Mouse (Mus musculus) MEL (cell line): ENCODE measurements around the gene Tubg1. TPM values are rescaled to one million over a fixed set of nuclear protein-coding genes. Genes with fewer than 3 reads are reported as not detected.

Experiments
- DNase-seq: peaks from one replicate; pipeline ENCODE4 v3.0.0; 2011; ENCODE audit warnings: low read depth, low spot score
- H3K27ac ChIP-seq: 2 replicates; pipeline ENCODE4 v1.5.1; 2012; ENCODE audit warnings: low read depth, mild to moderate bottlenecking, control low read depth, low read length, moderate library complexity; ENCODE audit not compliant: control insufficient read depth
- H3K27me3 ChIP-seq, 2 experiments: fragments of 150-350 bp in 1 of 2; sonication (generic) in 1 of 2; 2 replicates each; pipeline ENCODE4 v1.6.1; 2012; ENCODE audit warnings: low read length in 2 of 2, mild to moderate bottlenecking in 2 of 2, improper control_type of control experiment in 1 of 2, moderate library complexity in 1 of 2; ENCODE audit not compliant: insufficient read depth in 2 of 2, control insufficient read depth in 1 of 2
- H3K36me3 ChIP-seq, 2 experiments: 2 replicates each; pipeline ENCODE4 v1.6.1; 2012 to 2014; ENCODE audit warnings: low read length in 2 of 2, improper control_type of control experiment in 1 of 2, inconsistent platforms in 1 of 2, mild to moderate bottlenecking in 1 of 2; ENCODE audit not compliant: insufficient read depth in 2 of 2, control insufficient read depth in 1 of 2
- H3K4me1 ChIP-seq, 2 experiments: fragments of 150-350 bp in 1 of 2; sonication (generic) in 1 of 2; 2 replicates each; pipeline ENCODE4 v1.6.1; 2012; ENCODE audit warnings: low read length in 2 of 2, improper control_type of control experiment in 1 of 2, mild to moderate bottlenecking in 1 of 2; ENCODE audit not compliant: insufficient read depth in 2 of 2, control insufficient read depth in 1 of 2
- H3K4me3 ChIP-seq, 2 experiments: fragments of 150-350 bp in 1 of 2; sonication (generic) in 1 of 2; 2 replicates each; pipeline ENCODE4 v1.5.1; 2012; ENCODE audit warnings: low read depth in 2 of 2, low read length in 2 of 2, mild to moderate bottlenecking in 2 of 2, moderate library complexity in 2 of 2, control low read depth in 1 of 2, improper control_type of control experiment in 1 of 2; ENCODE audit not compliant: control insufficient read depth in 1 of 2, insufficient read depth in 1 of 2
- H3K79me2 ChIP-seq: 2 replicates; pipeline ENCODE4 v1.6.1; 2012; ENCODE audit warnings: mild to moderate bottlenecking, low read length, moderate library complexity; ENCODE audit not compliant: control insufficient read depth, poor library complexity, insufficient read depth
- H3K9ac ChIP-seq: 2 replicates; pipeline ENCODE4 v1.6.1; 2012; ENCODE audit warnings: low read depth, mild to moderate bottlenecking, control low read depth, low read length, moderate library complexity; ENCODE audit not compliant: control insufficient read depth, poor library complexity, severe bottlenecking
- H3K9me3 ChIP-seq: fragments of 150-350 bp; sonication (generic); replicated peaks from 2 replicates; pipeline ENCODE4 v1.6.1; 2012; ENCODE audit warnings: mild to moderate bottlenecking, low read length, improper control_type of control experiment, moderate library complexity; ENCODE audit not compliant: insufficient read depth
- CHD1 ChIP-seq: IDR thresholded peaks from 2 replicates; pipeline ENCODE4 v1.6.1; 2012; ENCODE audit warnings: low read depth, mild to moderate bottlenecking, inconsistent platforms, low read length, improper control_type of control experiment
- CTCF ChIP-seq, 3 experiments: IDR thresholded peaks in 2 of 3; conservative IDR thresholded peaks in 1 of 3; 2 replicates each; pipeline ENCODE4 v1.5.1; 2011 to 2012; ENCODE audit warnings: low read length in 3 of 3, low read depth in 2 of 3, mild to moderate bottlenecking in 2 of 3, improper control_type of control experiment in 1 of 3, inconsistent platforms in 1 of 3, mixed read lengths in 1 of 3, moderate library complexity in 1 of 3; ENCODE audit not compliant: control insufficient read depth in 1 of 3, insufficient read depth in 1 of 3, poor library complexity in 1 of 3, severe bottlenecking in 1 of 3
- ELF1 ChIP-seq: IDR thresholded peaks from 2 replicates; pipeline ENCODE4 v1.6.1; 2014; ENCODE audit warnings: low read depth, mild to moderate bottlenecking, inconsistent platforms, low read length, improper control_type of control experiment, moderate library complexity
- EP300 ChIP-seq, 2 experiments: IDR thresholded peaks; 2 replicates each; pipeline ENCODE4 v1.6.1; 2011; ENCODE audit warnings: improper control_type of control experiment in 2 of 2, low read length in 2 of 2, low read depth in 1 of 2, mild to moderate bottlenecking in 1 of 2
- GABPA ChIP-seq: IDR thresholded peaks from 2 replicates; pipeline ENCODE4 v1.6.1; 2012; ENCODE audit warnings: low read depth, mild to moderate bottlenecking, inconsistent platforms, low read length, improper control_type of control experiment, moderate library complexity
- HCFC1 ChIP-seq: IDR thresholded peaks from 2 replicates; pipeline ENCODE4 v1.6.1; 2012; ENCODE audit warnings: low read depth, mild to moderate bottlenecking, inconsistent platforms, low read length, improper control_type of control experiment, moderate library complexity
- JUND ChIP-seq: IDR thresholded peaks from 2 replicates; pipeline ENCODE4 v1.6.1; 2011; ENCODE audit warnings: low read depth, mild to moderate bottlenecking, improper control_type of control experiment, low read length
- MAFK ChIP-seq: IDR thresholded peaks from 2 replicates; pipeline ENCODE4 v1.6.1; 2011; ENCODE audit warnings: low read depth, mild to moderate bottlenecking, low read length, improper control_type of control experiment, borderline replicate concordance
- MAX ChIP-seq: IDR thresholded peaks from 2 replicates; pipeline ENCODE4 v1.6.1; 2011; ENCODE audit warnings: low read length, improper control_type of control experiment
- MEF2A ChIP-seq: IDR thresholded peaks from 2 replicates; pipeline ENCODE4 v1.6.1; 2014; ENCODE audit warnings: low read depth, mild to moderate bottlenecking, inconsistent platforms, low read length, improper control_type of control experiment; ENCODE audit not compliant: poor library complexity, insufficient replicate concordance, severe bottlenecking; ENCODE audit errors: extremely low read depth
- MXI1 ChIP-seq: IDR thresholded peaks from 2 replicates; pipeline ENCODE4 v1.6.1; 2011; ENCODE audit warnings: mild to moderate bottlenecking, low read depth, low read length, improper control_type of control experiment
- MYB ChIP-seq: IDR thresholded peaks from 2 replicates; pipeline ENCODE4 v1.6.1; 2011; ENCODE audit warnings: mild to moderate bottlenecking, low read depth, low read length, improper control_type of control experiment
- NELFE ChIP-seq: IDR thresholded peaks from 2 replicates; pipeline ENCODE4 v1.6.1; 2011; ENCODE audit warnings: low read depth, low read length, improper control_type of control experiment
- POLR2A ChIP-seq, 2 experiments: IDR thresholded peaks; 2 replicates each; pipeline ENCODE4 v1.6.1; 2011 to 2012; ENCODE audit warnings: low read length in 2 of 2, mild to moderate bottlenecking in 2 of 2, control low read depth in 1 of 2, improper control_type of control experiment in 1 of 2, low read depth in 1 of 2, moderate library complexity in 1 of 2; ENCODE audit not compliant: control insufficient read depth in 1 of 2, insufficient read depth in 1 of 2, poor library complexity in 1 of 2
- POLR2AphosphoS2 ChIP-seq: IDR thresholded peaks from 2 replicates; pipeline ENCODE4 v1.6.1; 2011; ENCODE audit warnings: low read length, improper control_type of control experiment
- POLR2AphosphoS5 ChIP-seq: IDR thresholded peaks from 2 replicates; pipeline ENCODE4 v1.6.1; 2012; ENCODE audit warnings: low read depth, borderline replicate concordance, mild to moderate bottlenecking, inconsistent platforms, low read length, moderate library complexity, mixed read lengths
- RAD21 ChIP-seq: IDR thresholded peaks from 2 replicates; pipeline ENCODE4 v1.6.1; 2011; ENCODE audit warnings: mild to moderate bottlenecking, low read depth, low read length, improper control_type of control experiment
- RCOR1 ChIP-seq: IDR thresholded peaks from 2 replicates; pipeline ENCODE4 v1.6.1; 2012; ENCODE audit warnings: low read depth, mild to moderate bottlenecking, inconsistent platforms, low read length, improper control_type of control experiment
- UBTF ChIP-seq: IDR thresholded peaks from 2 replicates; pipeline ENCODE4 v1.6.1; 2012; ENCODE audit warnings: low read depth, mild to moderate bottlenecking, inconsistent platforms, low read length, improper control_type of control experiment, moderate library complexity, borderline replicate concordance; ENCODE audit not compliant: insufficient read depth
- USF1 ChIP-seq: IDR thresholded peaks from 2 replicates; pipeline ENCODE4 v1.6.1; 2014; ENCODE audit warnings: low read depth, mild to moderate bottlenecking, inconsistent platforms, low read length, improper control_type of control experiment, moderate library complexity
- ZKSCAN1 ChIP-seq: IDR thresholded peaks from 2 replicates; pipeline ENCODE4 v1.6.1; 2012; ENCODE audit warnings: low read depth, mild to moderate bottlenecking, inconsistent platforms, low read length, improper control_type of control experiment, moderate library complexity
- ZNF384 ChIP-seq: IDR thresholded peaks from 2 replicates; pipeline ENCODE4 v1.6.1; 2012; ENCODE audit warnings: low read depth, mild to moderate bottlenecking, inconsistent platforms, low read length, improper control_type of control experiment
- polyA plus RNA-seq, 2 experiments: library from polyadenylated mRNA; stranded (reverse) in 1 of 2; unstranded in 1 of 2; fragments of >175 nt in 1 of 2; fragments of >200 nt in 1 of 2; gene quantifications; 2 replicates each; pipeline versions ENCODE4 v1.2.1 to v1.2.4; 2012; ENCODE audit warnings: low replicate concordance in 2 of 2, low read depth in 1 of 2; ENCODE audit not compliant: insufficient read length in 2 of 2, insufficient read depth in 1 of 2, missing spikeins in 1 of 2
- total RNA-seq: library from RNA; depleted of rRNA; stranded (reverse); fragments of 300-350 nt; gene quantifications from 2 replicates; pipeline ENCODE4 v1.2.3, GENCODE M21; 2012

Gene Tubg1
- total and polyA plus RNA-seq, 3 experiments: 60.0 to 183 (median 125) TPM

- peaks cover 0 to 6% of the 10 kb centered on the region in 2 experiments; a peak in 2 of 4 replicates for H3K36me3 ChIP-seq
- H3K79me2 ChIP-seq: no peaks in the 10 kb centered on the region; the same call in 1 of the 2 replicates
- H3K9ac ChIP-seq: no peak overlapping the region
- H3K9me3 ChIP-seq: no peaks in the 10 kb centered on the region
- peaks cover 0 to 19% of the 10 kb centered on the region in 2 experiments; a peak in 2 of 4 replicates for H3K4me1 ChIP-seq
- TF ChIP-seq HCFC1 (no peak), ZKSCAN1 (no peak), POLR2A (IDR thresholded peaks at IDR 0.05; ENCODE audit: control insufficient read depth in 1 of 2, insufficient read depth in 1 of 2, low read depth in 1 of 2, low read length in 2 of 2, poor library complexity in 1 of 2) (no peak), MEF2A (no peak), MAX (no peak), RCOR1 (no peak), POLR2AphosphoS2 (no peak), JUND (no peak), MXI1 (no peak), GABPA (no peak), UBTF (no peak), USF1 (no peak), RAD21 (no peak), ZNF384 (no peak), NELFE (no peak), CTCF (IDR thresholded peaks at IDR 0.05 in 2 of 3, conservative IDR thresholded peaks at IDR 0.05 in 1 of 3; ENCODE audit: control insufficient read depth in 1 of 3, insufficient read depth in 1 of 3, low read depth in 2 of 3, low read length in 3 of 3, poor library complexity in 1 of 3, severe bottlenecking in 1 of 3) (no peak), CHD1 (no peak)
- no peak for DNase-seq
- no peak overlapping the region for H3K4me3 ChIP-seq
- H3K27me3 ChIP-seq: peaks cover 0 to 2% of the 10 kb centered on the region in 2 experiments; a peak in 2 of 4 replicates
- H3K27ac ChIP-seq: no peak overlapping the region
These were observed 48.7 kb downstream of the Tubg1 start for GRCm38 (mm10) chr11:101168301-101168980.

GRCm38 (mm10) chr11:101169301-101170107, 49.8 kb downstream of the Tubg1 start:
- peaks cover 0 to 6% of the 10 kb centered on the region in 2 experiments; a peak in 2 of 4 replicates for H3K36me3 ChIP-seq
- no peaks in the 10 kb centered on the region for H3K9me3 ChIP-seq
- no peak overlapping the region for H3K4me3 ChIP-seq
- H3K79me2 ChIP-seq: no peaks in the 10 kb centered on the region; the same call in 1 of the 2 replicates
- peaks cover 0 to 4% of the 10 kb centered on the region in 2 experiments; a peak in 2 of 4 replicates for H3K27me3 ChIP-seq
- TF ChIP-seq HCFC1 (no peak), GABPA (no peak), POLR2AphosphoS2 (no peak), EP300 (IDR thresholded peaks at IDR 0.05; ENCODE audit: low read depth in 1 of 2, low read length in 2 of 2) (no peak), MAFK (no peak), USF1 (no peak), CHD1 (no peak), MAX (no peak), ZNF384 (no peak), MXI1 (no peak), POLR2A (IDR thresholded peaks at IDR 0.05; ENCODE audit: control insufficient read depth in 1 of 2, insufficient read depth in 1 of 2, low read depth in 1 of 2, low read length in 2 of 2, poor library complexity in 1 of 2) (no peak), POLR2AphosphoS5 (no peak), MYB (no peak), NELFE (no peak), ELF1 (no peak), JUND (no peak)
- TF ChIP-seq, all 39 proteins: peak for 0
- Histone ChIP-seq H3K4me1 (peaks cover 0 to 19% of the 10 kb centered on the region in 2 experiments; a peak in 2 of 4 replicates), H3K27ac (no peak overlapping the region), H3K9ac (no peak overlapping the region)
- no peak for DNase-seq
